Mouse (Mus musculus) layer of hippocampus, postnatal 36 days (tissue): ENCODE data around the gene Lif. TPM values are rescaled to one million over a fixed set of nuclear protein-coding genes. Genes with fewer than 3 reads are reported as not detected.

Experiments used
- DNase-seq, 2 experiments: peaks; one replicate each; pipeline ENCODE4 v3.0.0; 2022
- total RNA-seq, 2 experiments: library from RNA; stranded (reverse); gene quantifications; 2 replicates each; pipeline ENCODE4 v1.2.3; 2021

Lif gene
- total RNA-seq, 2 experiments from 2014 or later, result 1.4 to 1.7 TPM

GRCm38 (mm10) chr11:4263296-4263695, 5.9 kb downstream of the Lif start:
- DNase-seq, result no peak

GRCm38 (mm10) chr11:4264066-4264465, 6.7 kb downstream of the Lif start:
- no peak for DNase-seq

GRCm38 (mm10) chr11:4266271-4267201, 9.2 kb downstream of the Lif start:
- no peak for DNase-seq

- no peak for DNase-seq
Observed at GRCm38 (mm10) chr11:4267202-4267578, 9.8 kb downstream of the Lif start.

GRCm38 (mm10) chr11:4268500-4268899, 11.1 kb downstream of the Lif start:
- no peak for DNase-seq

GRCm38 (mm10) chr11:4270744-4271459, 13.5 kb downstream of the Lif start:
- DNase-seq, result no peak

GRCm38 (mm10) chr11:4271544-4271943, 14.2 kb downstream of the Lif start:
- DNase-seq, result no peak

GRCm38 (mm10) chr11:4276411-4276861, 19.1 kb downstream of the Lif start:
- no peak for DNase-seq

- no peak for DNase-seq
Observed at GRCm38 (mm10) chr11:4279909-4280308, 22.6 kb downstream of the Lif start.

GRCm38 (mm10) chr11:4281852-4282251, 24.5 kb downstream of the Lif start:
- no peak for DNase-seq

GRCm38 (mm10) chr11:4283627-4284026, 26.3 kb downstream of the Lif start:
- no peak for DNase-seq

- no peak for DNase-seq
Observed at GRCm38 (mm10) chr11:4289280-4289679, 31.9 kb downstream of the Lif start.

- DNase-seq, result peak; percentile 41 to 65
Observed at GRCm38 (mm10) chr11:4291639-4292038, 34.3 kb downstream of the Lif start.

GRCm38 (mm10) chr11:4292224-4292887, 35.0 kb downstream of the Lif start:
- DNase-seq, result no peak

GRCm38 (mm10) chr11:4292888-4293247, 35.5 kb downstream of the Lif start:
- DNase-seq, result no peak

GRCm38 (mm10) chr11:4293481-4293880, 36.1 kb downstream of the Lif start:
- DNase-seq, result no peak

- DNase-seq, result no peak
Observed at GRCm38 (mm10) chr11:4294047-4294446, 36.7 kb downstream of the Lif start.

- no peak for DNase-seq
Observed at GRCm38 (mm10) chr11:4294495-4295351, 37.4 kb downstream of the Lif start.

- peak in 1 of 2 experiments; percentile 17 for DNase-seq
Observed at GRCm38 (mm10) chr11:4296610-4297275, 39.4 kb downstream of the Lif start.

- DNase-seq, result no peak
Observed at GRCm38 (mm10) chr11:4297753-4298152, 40.4 kb downstream of the Lif start.

- no peak for DNase-seq
Observed at GRCm38 (mm10) chr11:4298615-4299014, 41.3 kb downstream of the Lif start.
